Mouse (Mus musculus) stomach, postnatal 0 days (tissue): ENCODE results near the gene Wsb2.

Experiments used
- CTCF ChIP-seq: IDR thresholded peaks from 2 replicates; pipeline ENCODE4 v1.5.1; 2016; ENCODE audit warnings: antibody characterized with exemption, low read depth, mild to moderate bottlenecking, moderate library complexity
- EP300 ChIP-seq: optimal IDR thresholded peaks from 2 replicates; pipeline ENCODE3; 2016; ENCODE audit warnings: antibody characterized with exemption

DNA sequence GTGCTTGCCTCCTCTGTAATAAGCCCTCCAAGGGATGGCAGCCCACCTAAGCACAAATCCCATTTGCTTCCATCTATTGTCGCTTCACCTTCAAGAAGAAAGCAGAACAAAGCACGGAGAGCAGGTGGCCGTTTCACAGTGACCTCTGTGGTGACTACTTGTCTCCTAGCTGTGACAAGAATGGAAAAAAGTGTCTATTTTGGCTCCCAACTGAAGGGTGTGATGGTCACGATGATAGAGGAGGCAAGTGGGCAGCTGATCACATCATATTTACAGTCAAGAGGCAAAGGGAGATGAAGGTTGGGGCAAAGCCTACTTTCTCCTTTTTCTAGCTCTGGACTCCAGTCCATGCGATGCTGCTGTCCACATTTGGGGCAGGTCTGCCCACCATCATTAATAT, 38.7 kb downstream of the Wsb2 start:
- TF ChIP-seq EP300 (no peak), CTCF (no peak)
